Mouse (Mus musculus): ENCODE measurements at regions not wholly inside any gene's neighbourhood (a gene's known extent, or its start where the extent isn't known, plus 50 kb on each side); places are given as distances from the start of the nearest gene placed in this dataset.

- no peak for DNase-seq (ENCODE audit: low spot score in 2 of 2)
Observed at GRCm38 (mm10) chr19:26472659-26473058, 132.2 kb upstream of the Smarca2 start.

DNA sequence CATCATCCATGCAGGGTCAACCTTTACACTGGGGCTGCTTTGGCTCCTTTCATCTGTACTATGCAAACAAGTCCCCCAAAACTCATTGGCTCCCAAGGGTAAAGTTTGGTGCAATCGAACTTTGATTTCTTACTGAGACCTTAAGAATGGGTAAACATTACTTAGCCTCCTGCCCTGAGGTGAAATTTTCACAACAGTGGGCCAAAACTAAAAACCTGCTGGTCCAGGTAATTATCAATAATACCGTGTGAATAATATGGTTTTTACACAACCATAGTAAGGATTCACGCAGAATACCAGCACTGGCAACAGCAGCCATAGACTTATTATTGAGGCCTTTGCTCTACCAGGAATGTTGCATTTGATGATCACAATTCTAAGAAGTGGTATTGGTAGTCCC, 131.6 kb upstream of the Smarca2 start:
- DNase-seq (ENCODE audit: low spot score in 2 of 2), result no peak

GRCm38 (mm10) chr19:26475197-26475596, 129.7 kb upstream of the Smarca2 start:
- DNase-seq (ENCODE audit: low spot score in 2 of 2), result no peak

GRCm38 (mm10) chr19:26475754-26476153, 129.1 kb upstream of the Smarca2 start:
- DNase-seq (ENCODE audit: low spot score in 2 of 2), result no peak

- DNase-seq (ENCODE audit: low spot score in 2 of 2), result no peak
Observed at GRCm38 (mm10) chr19:26478055-26478737, 126.7 kb upstream of the Smarca2 start.

- DNase-seq (ENCODE audit: low spot score in 2 of 2), result no peak
Observed at GRCm38 (mm10) chr19:26484322-26484721, 120.5 kb upstream of the Smarca2 start.

GRCm38 (mm10) chr19:26492806-26493205, 112.0 kb upstream of the Smarca2 start:
- no peak for DNase-seq (ENCODE audit: low spot score in 2 of 2)

DNA sequence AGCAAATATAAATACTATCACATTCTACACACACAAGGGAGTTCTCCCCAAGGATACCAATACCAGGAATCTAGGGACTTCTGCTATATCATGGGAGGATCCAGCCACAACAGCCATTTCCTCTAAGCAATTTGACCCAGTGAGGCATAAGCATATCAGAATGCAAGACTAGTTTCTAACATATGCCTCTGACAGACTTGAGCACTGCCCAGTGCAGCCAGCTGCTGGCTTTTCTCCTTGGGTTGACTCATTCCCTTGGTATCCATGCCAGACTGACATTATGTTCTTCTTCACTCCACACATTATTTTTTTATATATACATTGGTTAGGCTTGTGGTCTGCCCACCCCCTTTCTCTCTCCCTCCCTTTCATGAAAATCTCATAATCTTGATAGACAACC, 103.8 kb upstream of the Smarca2 start:
- no peak for DNase-seq (ENCODE audit: low spot score in 2 of 2)

- no peak for DNase-seq (ENCODE audit: low spot score in 2 of 2)
Observed at GRCm38 (mm10) chr19:26504027-26504426, 100.8 kb upstream of the Smarca2 start.

- DNase-seq (ENCODE audit: low spot score in 2 of 2), result no peak
Observed at GRCm38 (mm10) chr19:26506802-26507201, 98.0 kb upstream of the Smarca2 start.

- no peak for DNase-seq (ENCODE audit: low spot score in 2 of 2)
Observed at GRCm38 (mm10) chr19:26507986-26508385, 96.9 kb upstream of the Smarca2 start.

- no peak for DNase-seq (ENCODE audit: low spot score in 2 of 2)
Observed at GRCm38 (mm10) chr19:26508616-26509015, 96.2 kb upstream of the Smarca2 start.

DNA sequence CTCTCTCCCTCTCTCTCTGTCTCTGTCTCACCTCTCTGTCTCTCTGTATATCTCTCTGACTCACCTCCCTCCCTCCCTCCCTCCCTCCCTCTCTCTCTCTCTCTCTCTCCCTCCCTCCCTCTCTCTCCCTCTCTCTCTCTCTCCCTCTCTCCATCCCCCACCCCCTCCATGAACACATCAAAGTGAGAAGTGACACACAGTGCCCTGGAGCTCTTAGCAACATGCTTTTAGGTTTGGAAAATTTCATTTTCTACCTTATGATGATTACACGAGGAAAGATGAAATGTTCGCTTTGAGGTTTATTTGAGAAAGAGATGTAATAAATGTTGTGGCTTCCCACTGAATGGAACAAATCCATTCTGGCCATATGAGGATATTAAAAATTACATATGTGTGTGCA, 95.6 kb upstream of the Smarca2 start:
- no peak for DNase-seq (ENCODE audit: low spot score in 2 of 2)

GRCm38 (mm10) chr19:26510185-26510584, 94.7 kb upstream of the Smarca2 start:
- no peak for DNase-seq (ENCODE audit: low spot score in 2 of 2)

DNA sequence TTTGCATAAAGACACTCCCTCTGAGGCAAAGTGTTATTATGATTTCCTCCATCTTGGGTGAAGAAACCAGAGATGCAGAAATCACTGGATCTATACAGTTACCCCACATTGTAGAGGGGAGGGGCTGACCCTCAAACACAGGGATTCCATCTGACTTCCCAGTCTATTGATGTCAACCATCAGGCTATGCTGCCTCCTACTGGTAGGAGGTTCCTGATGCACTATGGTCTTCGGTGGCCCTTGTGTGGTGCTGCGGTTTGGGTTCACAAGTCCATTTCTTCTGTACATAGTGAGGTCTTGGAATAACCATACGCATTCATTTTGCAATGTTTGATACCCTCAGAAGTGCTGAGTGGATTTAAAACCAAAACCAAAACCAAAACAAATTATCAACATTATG, 94.0 kb upstream of the Smarca2 start:
- DNase-seq (ENCODE audit: low spot score in 2 of 2), result no peak

DNA sequence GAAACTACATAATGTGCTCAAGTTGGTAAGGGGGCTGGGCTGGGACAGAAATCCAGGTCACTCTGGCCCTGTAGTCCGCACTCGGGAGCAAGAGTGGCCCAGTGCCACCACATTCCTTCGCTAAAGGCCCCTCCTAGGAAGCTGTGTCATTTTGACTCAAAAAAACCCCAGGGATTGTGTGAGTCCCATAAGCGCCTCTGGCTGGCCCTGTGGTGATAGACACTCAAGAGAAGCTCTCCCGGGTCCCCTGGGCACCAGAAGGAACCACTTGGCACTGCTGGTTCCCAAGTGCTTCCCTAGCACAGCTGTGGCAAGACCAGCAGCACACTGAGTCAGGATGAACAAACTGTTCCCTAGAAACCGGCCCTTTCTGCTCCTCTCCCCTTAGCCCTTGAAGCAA, 93.1 kb upstream of the Smarca2 start:
- DNase-seq (ENCODE audit: low spot score in 2 of 2), result no peak

- no peak for DNase-seq (ENCODE audit: low spot score in 2 of 2)
Observed at GRCm38 (mm10) chr19:26524583-26524982, 80.3 kb upstream of the Smarca2 start.

DNA sequence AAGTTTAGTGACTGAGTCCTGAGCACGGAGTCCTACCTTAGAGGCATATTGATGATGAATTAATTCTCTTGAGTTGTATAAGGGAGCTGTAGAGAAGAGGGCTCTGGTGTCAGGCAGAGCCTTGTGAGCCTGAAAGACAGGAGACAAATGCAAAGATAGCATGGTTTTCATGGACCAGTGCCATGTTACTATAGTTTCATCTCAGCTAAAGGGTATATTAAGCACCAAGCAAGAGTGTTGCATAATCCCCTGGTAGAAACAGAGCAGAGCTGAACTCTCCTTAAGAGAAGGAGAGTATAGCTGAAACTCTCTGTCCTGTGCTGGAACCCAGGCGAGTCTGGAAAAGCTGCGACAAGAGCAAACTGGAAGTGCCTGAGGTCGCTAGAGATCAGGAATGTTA, 73.5 kb upstream of the Smarca2 start:
- DNase-seq (ENCODE audit: low spot score in 2 of 2), result no peak

DNA sequence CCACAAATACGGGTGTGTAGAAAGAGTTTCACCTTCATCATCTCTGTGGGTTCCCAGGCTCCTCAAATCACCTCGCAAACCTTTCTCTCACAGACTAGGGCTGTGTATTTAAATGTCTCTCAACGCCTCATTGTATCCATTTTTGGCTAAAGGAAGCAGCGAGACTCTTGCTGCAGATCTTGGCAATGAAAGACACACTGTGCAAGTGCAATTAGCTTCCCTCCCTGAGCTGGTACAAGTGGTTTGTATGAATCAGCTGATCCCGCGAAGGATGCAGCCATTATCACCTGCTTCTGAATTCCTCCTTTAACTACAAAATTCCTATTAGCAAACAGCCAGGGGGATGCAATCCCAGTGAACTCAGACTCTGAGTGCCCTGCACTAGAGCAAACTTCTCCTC, 72.3 kb upstream of the Smarca2 start:
- no peak for DNase-seq (ENCODE audit: low spot score in 2 of 2)

DNA sequence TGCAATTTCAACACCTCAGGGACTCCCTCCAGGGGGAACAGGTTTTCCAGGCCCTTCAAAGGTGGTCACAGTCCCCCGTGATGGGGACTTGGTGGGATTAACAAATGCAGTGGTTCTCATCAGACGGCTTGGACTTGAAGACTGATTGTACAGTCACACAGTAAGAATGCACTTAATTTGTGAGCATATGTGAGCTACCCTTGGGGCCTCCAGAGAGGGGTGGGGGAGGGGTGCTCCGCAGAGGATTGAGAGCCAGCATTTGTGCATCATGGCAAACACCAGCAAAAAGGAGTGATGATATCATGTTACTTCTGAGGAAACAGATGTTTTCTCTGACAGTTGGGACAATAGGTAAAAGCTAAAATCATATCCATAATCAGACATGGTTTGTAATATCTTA, 59.2 kb upstream of the Smarca2 start:
- DNase-seq (ENCODE audit: low spot score in 2 of 2), result no peak

- no peak for DNase-seq (ENCODE audit: low spot score in 2 of 2)
Observed at GRCm38 (mm10) chr19:26547522-26547921, 57.3 kb upstream of the Smarca2 start.

GRCm38 (mm10) chr19:26548562-26549270, 56.1 kb upstream of the Smarca2 start:
- DNase-seq (ENCODE audit: low spot score in 2 of 2), result no peak

GRCm38 (mm10) chr19:26550299-26550698, 54.6 kb upstream of the Smarca2 start:
- no peak for DNase-seq (ENCODE audit: low spot score in 2 of 2)

Data from gastrocnemius, adult 8-10 months (tissue).